ENCODE assay signal across 8 mouse cellular contexts in genomic region chr17:88405076-88405475, GRCm38 (mm10). TPM values are rescaled to one million over a fixed set of nuclear protein-coding genes. Genes with fewer than 3 reads are reported as not detected.
DNase-seq lines count a peak whose midpoint lies in the region; ATAC-seq lines count a peak whose summit lies in the region.

No protein-coding gene starts in this region.

- peak overlapping the region; percentile 49 for H3K4me2 ChIP-seq in liver, embryonic 11.5 days
- H3K4me2 ChIP-seq in embryonic facial prominence, embryonic 12.5 days (replicated peaks) = peak overlapping the region; percentile 34
- H3K4me2 ChIP-seq in limb, embryonic 12.5 days = peak overlapping the region; percentile 33

- H3K36me3 ChIP-seq in liver, embryonic 11.5 days (ENCODE audit: control insufficient read depth, insufficient read depth, low read length) = no peaks in the 10 kb centered on the region
- no peaks in the 10 kb centered on the region for H3K36me3 ChIP-seq in embryonic facial prominence, embryonic 12.5 days
- H3K36me3 ChIP-seq in limb, embryonic 12.5 days = no peaks in the 10 kb centered on the region

- ATAC-seq in liver, embryonic 11.5 days (replicated peaks; ENCODE audit: low FRiP score) = 0 out of 2 replicates have a peak, but pooled peaks have one; percentile 43
- no peak for ATAC-seq in embryonic facial prominence, embryonic 12.5 days (ENCODE audit: insufficient number of reproducible peaks, insufficient read depth, low FRiP score, low TSS enrichment)
- ATAC-seq in limb, embryonic 12.5 days (ENCODE audit: insufficient number of reproducible peaks, insufficient read depth, low FRiP score, low TSS enrichment, low read depth) = no peak
- 0 out of 2 replicates have a peak, but pooled peaks have one; percentile 25 for ATAC-seq in neutrophil, adult 5-6 weeks (ENCODE audit: extremely low read depth, insufficient number of reproducible peaks, low FRiP score, poor library complexity, severe bottlenecking)

- H3K27me3 ChIP-seq in liver, embryonic 11.5 days (replicated peaks; ENCODE audit: control insufficient read depth, insufficient read depth, low read length) = peaks cover 4% of the 10 kb centered on the region
- peaks cover 7% of the 10 kb centered on the region; the same call in 1 of the 2 replicates for H3K27me3 ChIP-seq in embryonic facial prominence, embryonic 12.5 days
- peaks cover 30% of the 10 kb centered on the region for H3K27me3 ChIP-seq in limb, embryonic 12.5 days

- no peaks in the 10 kb centered on the region for H3K9me3 ChIP-seq in liver, embryonic 11.5 days (ENCODE audit: control insufficient read depth, low read length)
- H3K9me3 ChIP-seq in embryonic facial prominence, embryonic 12.5 days = no peaks in the 10 kb centered on the region
- H3K9me3 ChIP-seq in limb, embryonic 12.5 days = no peaks in the 10 kb centered on the region

- H3K4me3 ChIP-seq in liver, embryonic 11.5 days (ENCODE audit: low read depth, low read length) = peak overlapping the region; percentile 5; the same call in 1 of the 2 replicates
- H3K4me3 ChIP-seq in embryonic facial prominence, embryonic 12.5 days = no peak overlapping the region; the same call in 1 of the 2 replicates
- H3K4me3 ChIP-seq in limb, embryonic 12.5 days (replicated peaks) = peak overlapping the region; percentile 11; the same call in 1 of the 2 replicates

- H3K4me1 ChIP-seq in liver, embryonic 11.5 days (replicated peaks; ENCODE audit: control insufficient read depth, insufficient read depth, low read length) = no peaks in the 10 kb centered on the region
- H3K4me1 ChIP-seq in embryonic facial prominence, embryonic 12.5 days = no peaks in the 10 kb centered on the region
- 0 out of 2 replicates have a peak, but pooled peaks cover 7% of the 10 kb centered on the region for H3K4me1 ChIP-seq in limb, embryonic 12.5 days (replicated peaks)

- H3K9ac ChIP-seq in liver, embryonic 11.5 days (ENCODE audit: low read depth, low read length) = no peak overlapping the region
- H3K9ac ChIP-seq in embryonic facial prominence, embryonic 12.5 days = no peak overlapping the region
- H3K9ac ChIP-seq in limb, embryonic 12.5 days (replicated peaks) = no peak overlapping the region

- no peak for DNase-seq in liver, embryonic 11.5 days (ENCODE audit: low spot score)
- no peak for DNase-seq in liver
- no peak for DNase-seq in adrenal gland, postnatal 14 days
- DNase-seq in adrenal gland, postnatal 10 days = no peak
- DNase-seq in layer of hippocampus, adult 9-11 months = no peak

- 18% methylated on average over 19 of the region's 19 CpGs for WGBS in liver, embryonic 11.5 days
- 32% methylated on average over 19 of the region's 19 CpGs for WGBS in embryonic facial prominence, embryonic 12.5 days
- 30% methylated on average over 19 of the region's 19 CpGs for WGBS in limb, embryonic 12.5 days

- H3K27ac ChIP-seq in liver, embryonic 11.5 days (ENCODE audit: low read depth, low read length) = no peak overlapping the region
- no peak overlapping the region for H3K27ac ChIP-seq in embryonic facial prominence, embryonic 12.5 days
- no peak overlapping the region for H3K27ac ChIP-seq in limb, embryonic 12.5 days

RNA-seq across cellular contexts. Expression of gene Foxn2, which starts 35.4 kb away (rescaled TPM):
- 15.0 and 15.3 TPM in 2 replicates for polyA plus RNA-seq in liver, embryonic 11.5 days (2014; fragmentation: Nextera tagmentation; extraction: Ambion mirVana)
- 13.8 and 14.2 TPM in 2 replicates for polyA plus RNA-seq in embryonic facial prominence, embryonic 12.5 days (2016; fragmentation: Nextera tagmentation; extraction: Ambion mirVana)
- 14.9 and 15.8 TPM in 2 replicates for polyA plus RNA-seq in limb, embryonic 12.5 days (2016; fragmentation: Nextera tagmentation; extraction: Ambion mirVana)
- total RNA-seq in neutrophil, adult 5-6 weeks (2017) = 58.8 and 62.8 TPM in 2 replicates
- 21.8 and 27.3 TPM in 2 replicates for total RNA-seq in adrenal gland, postnatal 14 days (2021)
- 10 to 100 TPM; 21.8 to 27.0 TPM for total RNA-seq in adrenal gland, postnatal 10 days (2021)

Comparison
In these comparisons a context has a peak if more than half of its experiments do, and no peak if none do; other contexts are left out.
1. ATAC-seq: peak in liver, embryonic 11.5 days (single experiment) and neutrophil, adult 5-6 weeks (single experiment); none in embryonic facial prominence, embryonic 12.5 days (single experiment) and limb, embryonic 12.5 days (single experiment).
2. Peak in every context shown above with its lines, with median percentiles within 50 percentile points of each other: H3K4me2 ChIP-seq.